Mouse (Mus musculus) bone marrow macrophage, adult 2 months (primary cell): ENCODE data around the gene Tsen2.

Source experiments
- CTCF ChIP-seq: IDR thresholded peaks from 2 replicates; pipeline ENCODE4 v1.5.1; 2012; ENCODE audit warnings: low read depth, mild to moderate bottlenecking, low read length, moderate library complexity
- POLR2A ChIP-seq: IDR thresholded peaks from 2 replicates; pipeline ENCODE4 v1.6.1; 2012; ENCODE audit warnings: mild to moderate bottlenecking, low read depth, low read length, borderline replicate concordance

DNA sequence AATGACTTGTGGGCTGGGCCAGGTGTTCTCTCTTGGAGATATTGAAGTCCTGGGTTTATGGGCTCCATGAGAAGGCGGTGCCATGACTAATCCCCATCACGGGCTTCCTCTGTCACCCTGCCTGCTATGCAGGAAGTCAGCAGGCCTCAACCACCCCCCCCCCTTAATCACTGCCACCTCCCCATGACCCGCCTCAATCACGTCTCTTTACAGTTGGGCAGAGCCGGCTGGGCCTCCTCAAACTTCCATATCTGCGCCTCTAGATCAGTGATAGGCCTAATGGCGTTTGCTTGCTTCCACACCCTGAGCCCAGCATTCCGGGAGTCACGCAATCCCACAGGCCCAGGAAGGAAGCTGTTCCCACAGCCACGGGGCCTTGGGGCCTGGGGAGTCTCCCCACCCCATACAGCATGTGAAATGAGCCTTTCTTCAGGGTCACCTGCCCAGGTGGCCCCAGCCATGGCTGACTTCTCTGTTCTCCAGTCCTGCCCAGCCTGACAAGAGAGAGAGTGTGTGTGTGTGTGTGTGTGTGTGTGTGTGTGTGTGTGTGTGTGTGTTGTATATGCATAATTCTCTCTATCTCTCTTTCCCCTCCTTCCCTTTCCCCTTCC is 40.8 kb upstream of the Tsen2 start:
- TF ChIP-seq POLR2A (no peak), CTCF (no peak)
